8 mouse cellular contexts compared by ENCODE assay signal in genomic region chr11:114283208-114283607, GRCm38 (mm10).
A peak's percentile ranks its signal among the peaks of the same experiment; 100 is the strongest.
DNase-seq lines count a peak whose midpoint lies in the region; ATAC-seq and TF ChIP-seq lines count a peak whose summit lies in the region.
"Had no signal": no experiment of that assay in that cellular context is flagged by ENCODE, and none has a peak within 500 bp of the region (broad histone marks: within the 10 kb centered on the region; RNA-seq: fewer than 3 reads in every experiment).

No protein-coding gene starts in this region.

- TF ChIP-seq CTCF in ES-Bruce4 (IDR thresholded peaks at IDR 0.05; ENCODE audit: low read depth, low read length), result peak; percentile 41
- TF ChIP-seq CTCF in lung, postnatal 0 days (IDR thresholded peaks at IDR 0.05), result peak; percentile 71

- H3K4me2 ChIP-seq in embryonic facial prominence, embryonic 14.5 days (ENCODE audit: low read depth, low read length), result no peak overlapping the region
- no peak overlapping the region for H3K4me2 ChIP-seq in lung, postnatal 0 days (replicated peaks; ENCODE audit: low read depth, low read length)

- no peaks in the 10 kb centered on the region for H3K36me3 ChIP-seq in ES-Bruce4 (ENCODE audit: control insufficient read depth, insufficient read depth, low read length, poor library complexity, severe bottlenecking)
- H3K36me3 ChIP-seq in embryonic facial prominence, embryonic 14.5 days (ENCODE audit: control insufficient read depth, insufficient read depth, low read length), result no peaks in the 10 kb centered on the region
- no peaks in the 10 kb centered on the region for H3K36me3 ChIP-seq in lung, postnatal 0 days (ENCODE audit: insufficient read depth, low read length)

- no peak overlapping the region for H3K4me3 ChIP-seq in ES-Bruce4 (ENCODE audit: low read depth, low read length)
- no peak overlapping the region for H3K4me3 ChIP-seq in embryonic facial prominence, embryonic 14.5 days (ENCODE audit: low read depth, low read length)
- no peak overlapping the region for H3K4me3 ChIP-seq in lung, postnatal 0 days (ENCODE audit: low read depth, low read length)

- no peaks in the 10 kb centered on the region for H3K4me1 ChIP-seq in ES-Bruce4 (ENCODE audit: control insufficient read depth, insufficient read depth, low read length)
- H3K4me1 ChIP-seq in embryonic facial prominence, embryonic 14.5 days (ENCODE audit: control insufficient read depth, insufficient read depth, low read length), result no peaks in the 10 kb centered on the region
- H3K4me1 ChIP-seq in lung, postnatal 0 days (ENCODE audit: insufficient read depth, low read depth, low read length), result no peaks in the 10 kb centered on the region

- no peaks in the 10 kb centered on the region for H3K27me3 ChIP-seq in ES-Bruce4 (ENCODE audit: control insufficient read depth, insufficient read depth, low read length, poor library complexity, severe bottlenecking)
- H3K27me3 ChIP-seq in embryonic facial prominence, embryonic 14.5 days (replicated peaks; ENCODE audit: control insufficient read depth, insufficient read depth, low read length), result no peaks in the 10 kb centered on the region
- 0 out of 2 replicates have a peak, but pooled peaks cover 3% of the 10 kb centered on the region for H3K27me3 ChIP-seq in lung, postnatal 0 days (replicated peaks; ENCODE audit: insufficient read depth, low read length)

- DNase-seq in kidney, adult 9 months, result peak; percentile 16
- no peak for DNase-seq in kidney, adult 11 months
- peak; percentile 64 for DNase-seq in adrenal gland, postnatal 10 days
- DNase-seq in embryonic facial prominence, embryonic 14.5 days (ENCODE audit: low spot score), result peak; percentile 44
- peak; percentile 28 for DNase-seq in lung, postnatal 0 days (ENCODE audit: low spot score)
- peak; percentile 67 for DNase-seq in thymus, postnatal 25 days

- WGBS in embryonic facial prominence, embryonic 14.5 days, result 51% methylated on average over 4 of the region's 5 CpGs
- WGBS in lung, postnatal 0 days, result 38% methylated on average over 5 of the region's 5 CpGs

- no peak for TF ChIP-seq POLR2A in ES-Bruce4 (IDR thresholded peaks at IDR 0.05; ENCODE audit: insufficient read depth, low read length)

- no peak overlapping the region for H3K27ac ChIP-seq in ES-Bruce4 (ENCODE audit: insufficient read depth, low read length)
- no peak overlapping the region for H3K27ac ChIP-seq in embryonic facial prominence, embryonic 14.5 days (replicated peaks; ENCODE audit: low read depth, low read length)
- H3K27ac ChIP-seq in lung, postnatal 0 days (ENCODE audit: low read length), result no peak overlapping the region
- H3K27ac ChIP-seq: macrophage had no signal

- no peak for TF ChIP-seq EP300 in ES-Bruce4 (IDR thresholded peaks at IDR 0.05; ENCODE audit: insufficient read depth, low read depth, low read length)
- no peak for TF ChIP-seq EP300 in lung, postnatal 0 days (IDR thresholded peaks at IDR 0.05)

- ATAC-seq in embryonic facial prominence, embryonic 14.5 days (ENCODE audit: low read depth), result no peak
- ATAC-seq in lung, postnatal 0 days, result no peak

- no peaks in the 10 kb centered on the region for H3K9me3 ChIP-seq in ES-Bruce4 (replicated peaks; ENCODE audit: control insufficient read depth, insufficient read depth, low read length, poor library complexity, severe bottlenecking)
- no peaks in the 10 kb centered on the region for H3K9me3 ChIP-seq in embryonic facial prominence, embryonic 14.5 days (ENCODE audit: control insufficient read depth, low read length)
- no peaks in the 10 kb centered on the region for H3K9me3 ChIP-seq in lung, postnatal 0 days (ENCODE audit: low read length)

- no peak overlapping the region for H3K9ac ChIP-seq in ES-Bruce4 (ENCODE audit: low read depth, poor library complexity, severe bottlenecking)
- H3K9ac ChIP-seq in embryonic facial prominence, embryonic 14.5 days (ENCODE audit: low read depth, low read length), result no peak overlapping the region
- H3K9ac ChIP-seq in lung, postnatal 0 days (replicated peaks; ENCODE audit: low read depth), result no peak overlapping the region
